Mouse (Mus musculus): ENCODE data around the gene Nicn1.
A peak's percentile ranks its signal among the peaks of the same experiment; 100 is the strongest.

The Nicn1 gene

GRCm38 (mm10) chr9:108338886-108339781 lies 48.9 kb downstream of the Nicn1 start, which contains the start of gene Gpx1:
Gpx1 (plus strand) TSS chr9:108338903.
- DNase-seq: peak; percentile 78

DNA sequence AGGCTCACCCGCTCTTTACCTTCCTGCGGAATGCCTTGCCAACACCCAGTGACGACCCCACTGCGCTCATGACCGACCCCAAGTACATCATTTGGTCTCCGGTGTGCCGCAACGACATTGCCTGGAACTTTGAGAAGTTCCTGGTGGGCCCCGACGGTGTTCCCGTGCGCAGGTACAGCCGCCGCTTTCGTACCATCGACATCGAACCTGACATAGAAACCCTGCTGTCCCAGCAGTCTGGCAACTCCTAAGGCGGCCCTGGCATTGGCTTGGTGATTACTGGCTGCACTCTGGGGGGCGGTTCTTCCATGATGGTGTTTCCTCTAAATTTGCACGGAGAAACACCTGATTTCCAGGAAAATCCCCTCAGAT lies 49.6 kb downstream of the Nicn1 start:
- DNase-seq: peak; percentile 22

GRCm38 (mm10) chr9:108340258-108341138 lies 50.3 kb downstream of the Nicn1 start:
- DNase-seq: no peak

DNA sequence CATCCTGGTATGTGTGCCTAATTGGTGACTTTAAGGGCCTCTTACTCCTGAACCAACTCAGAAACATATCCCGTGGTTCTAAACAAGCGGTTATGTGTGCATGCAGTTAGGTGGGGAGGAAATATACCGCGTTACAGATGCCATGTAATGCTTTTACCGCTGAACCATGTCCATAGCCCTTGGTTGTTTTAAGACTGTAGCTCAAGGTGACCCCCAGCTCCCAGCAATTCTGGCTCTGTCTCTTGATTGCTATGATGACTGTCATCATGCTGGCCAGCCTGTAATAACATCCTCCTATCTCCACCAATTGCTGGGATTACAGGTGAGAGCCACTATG lies 50.9 kb downstream of the Nicn1 start:
- no peak for DNase-seq

DNA sequence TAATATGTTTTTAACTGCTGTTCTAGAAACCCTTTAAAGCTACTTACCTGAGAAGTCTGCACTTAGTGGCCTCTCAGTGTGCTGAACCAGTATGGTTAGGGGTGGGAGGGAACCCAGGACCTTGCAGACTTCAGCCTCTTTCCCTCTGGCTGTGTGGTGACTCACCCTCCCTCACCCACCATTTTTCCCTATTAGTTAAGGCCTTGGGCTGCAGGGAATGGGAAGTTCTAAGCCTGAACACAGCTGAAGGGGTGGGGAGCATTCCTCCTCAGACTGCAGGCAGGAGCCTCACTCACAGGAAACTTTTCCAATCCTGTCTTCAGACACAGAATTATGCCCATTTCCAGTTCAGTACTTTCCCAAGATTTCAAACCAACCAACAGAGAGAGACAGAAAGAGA lies 51.6 kb downstream of the Nicn1 start:
- DNase-seq: no peak

- no peak for DNase-seq
Measured at GRCm38 (mm10) chr9:108342301-108342831, 52.1 kb downstream of the Nicn1 start.

DNA sequence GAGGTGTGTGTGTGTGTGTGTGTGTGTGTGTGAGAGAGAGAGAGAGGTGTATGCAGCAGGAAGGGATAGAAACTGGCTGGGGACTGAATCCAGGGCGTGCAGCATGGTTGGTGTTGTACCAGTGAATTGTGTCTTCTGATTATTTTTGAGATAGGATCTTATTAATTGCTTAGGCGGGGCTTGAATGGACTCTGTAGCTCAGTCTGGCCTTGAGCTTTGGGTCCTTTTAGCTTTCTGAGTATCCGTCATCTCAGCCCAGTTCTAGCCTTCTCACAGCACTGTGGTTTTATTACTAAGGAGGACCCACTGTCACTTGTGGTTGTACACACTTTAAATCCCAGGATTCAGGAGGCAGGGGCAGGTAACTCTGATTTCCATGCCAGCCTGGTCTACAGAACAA lies 53.1 kb downstream of the Nicn1 start:
- DNase-seq: no peak

DNA sequence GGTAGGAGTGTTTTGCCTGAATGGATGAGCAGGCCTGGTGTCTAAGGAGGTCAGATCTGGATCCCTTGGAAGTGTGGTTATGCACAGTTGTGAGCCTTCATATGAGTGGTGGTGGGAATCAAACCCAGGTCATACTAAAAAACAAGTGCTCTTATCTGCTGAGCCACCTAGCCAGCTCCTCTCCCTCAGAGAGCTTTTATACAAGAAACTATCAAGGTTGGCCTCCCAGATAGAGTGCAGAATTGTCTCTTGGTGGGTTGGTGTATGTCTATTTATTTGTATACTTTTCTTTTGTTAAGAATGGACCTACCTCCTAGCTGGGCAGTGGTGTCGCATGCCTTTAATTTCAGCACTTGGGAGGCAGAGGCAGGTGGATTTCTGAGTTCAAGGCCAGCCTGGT lies 53.6 kb downstream of the Nicn1 start:
- DNase-seq: no peak

DNA sequence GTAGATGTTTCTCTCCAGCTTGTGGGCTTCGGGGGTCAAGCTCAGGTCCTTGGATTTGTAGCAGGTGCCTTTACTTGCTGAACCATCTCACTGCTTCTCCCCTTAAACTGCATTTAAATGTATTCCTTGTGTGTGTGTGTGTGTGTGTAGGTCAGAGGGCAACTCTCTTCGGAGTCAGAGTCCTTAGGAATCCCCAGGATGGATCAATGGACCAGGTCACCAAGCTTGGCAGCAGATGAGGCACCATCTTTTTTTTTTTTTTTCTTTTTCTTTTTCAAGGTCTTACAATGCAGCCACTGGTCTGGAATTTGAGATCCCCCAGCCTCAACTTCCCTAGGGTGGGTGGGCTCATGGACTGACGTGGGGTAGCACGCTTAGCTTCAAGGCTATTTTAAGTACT lies 54.2 kb downstream of the Nicn1 start:
- no peak for DNase-seq

Measured in cerebellum, adult 11 months (tissue).